Mouse (Mus musculus) kidney, embryonic 14.5 days (tissue): ENCODE results near the gene Zfyve16. TPM values are rescaled to one million over a fixed set of nuclear protein-coding genes. Genes with fewer than 3 reads are reported as not detected.

Experiments used
- polyA plus RNA-seq: library from polyadenylated mRNA; unstranded; fragments of >200 nt; fragmentation: Nextera tagmentation; extraction: Ambion mirVana; gene quantifications from 2 replicates; pipeline ENCODE4 v1.2.1, GENCODE M21; 2014

The Zfyve16 gene
- polyA plus RNA-seq, 1 experiment from 2014 or later: 14.7 TPM

Other genes with a start within 250 kb of the Zfyve16 start
- gene Gm20379, start 224.9 kb downstream of the Zfyve16 start, polyA plus RNA-seq: 1.4 and 2.1 TPM in 2 replicates
- 24.6 and 26.0 TPM in 2 replicates for gene Dhfr, start 176.1 kb downstream of the Zfyve16 start, polyA plus RNA-seq
- 31.8 and 42.3 TPM in 2 replicates for gene Msh3, start 175.9 kb downstream of the Zfyve16 start, polyA plus RNA-seq
- gene Ankrd34b, start 105.0 kb downstream of the Zfyve16 start, polyA plus RNA-seq: 0.06 and 0.07 TPM in 2 replicates
- gene Fam151b, start 46.9 kb downstream of the Zfyve16 start, polyA plus RNA-seq: 0.18 TPM in 1 of 2 replicates, not detected in the other
- not detected in 2 replicates for gene Spz1, start 45.3 kb upstream of the Zfyve16 start, polyA plus RNA-seq
- 7.4 and 18.0 TPM in 2 replicates for gene Serinc5, start 80.2 kb upstream of the Zfyve16 start, polyA plus RNA-seq